Mouse (Mus musculus) T-cell, adult 2 months (primary cell): ENCODE data around the gene Zfp651.

Source experiments
- DNase-seq: peaks from one replicate; pipeline ENCODE4 v3.0.0; 2022; ENCODE audit warnings: low spot score

Gene Zfp651

DNA sequence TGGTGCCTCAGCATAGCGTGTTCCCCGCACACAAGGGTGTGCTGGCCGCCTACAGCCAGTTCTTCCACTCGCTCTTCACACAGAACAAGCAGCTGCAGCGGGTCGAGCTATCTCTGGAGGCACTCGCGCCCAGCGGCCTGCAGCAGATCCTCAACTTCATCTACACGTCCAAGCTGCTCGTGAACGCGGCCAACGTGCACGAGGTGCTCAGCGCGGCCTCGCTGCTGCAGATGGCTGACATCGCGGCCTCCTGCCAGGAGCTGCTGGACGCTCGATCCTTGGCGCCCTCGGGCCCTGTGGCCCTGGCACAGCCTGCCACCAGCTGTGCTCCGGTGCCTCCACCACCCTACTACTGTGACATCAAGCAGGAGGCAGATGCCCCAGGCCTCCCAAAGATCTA, 3.6 kb downstream of the Zfp651 start:
- DNase-seq: no peak

DNA sequence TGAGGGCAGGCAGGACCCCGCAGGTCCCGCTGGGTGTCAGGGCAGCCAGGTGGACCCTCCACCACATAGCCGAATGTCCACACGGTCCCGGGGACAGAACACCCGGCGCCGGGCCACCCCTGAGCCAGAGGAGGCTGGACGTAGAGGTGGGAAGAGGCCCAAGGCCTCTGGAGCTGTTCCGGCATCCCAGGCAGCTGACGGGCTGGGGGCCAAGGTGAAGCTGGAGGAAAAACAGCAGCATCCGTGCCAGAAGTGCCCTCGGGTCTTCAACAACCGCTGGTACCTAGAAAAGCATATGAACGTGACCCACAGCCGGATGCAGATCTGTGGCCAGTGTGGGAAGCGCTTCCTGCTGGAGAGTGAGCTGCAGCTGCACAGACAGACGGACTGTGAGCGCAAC, 4.6 kb downstream of the Zfp651 start:
- DNase-seq: no peak

DNA sequence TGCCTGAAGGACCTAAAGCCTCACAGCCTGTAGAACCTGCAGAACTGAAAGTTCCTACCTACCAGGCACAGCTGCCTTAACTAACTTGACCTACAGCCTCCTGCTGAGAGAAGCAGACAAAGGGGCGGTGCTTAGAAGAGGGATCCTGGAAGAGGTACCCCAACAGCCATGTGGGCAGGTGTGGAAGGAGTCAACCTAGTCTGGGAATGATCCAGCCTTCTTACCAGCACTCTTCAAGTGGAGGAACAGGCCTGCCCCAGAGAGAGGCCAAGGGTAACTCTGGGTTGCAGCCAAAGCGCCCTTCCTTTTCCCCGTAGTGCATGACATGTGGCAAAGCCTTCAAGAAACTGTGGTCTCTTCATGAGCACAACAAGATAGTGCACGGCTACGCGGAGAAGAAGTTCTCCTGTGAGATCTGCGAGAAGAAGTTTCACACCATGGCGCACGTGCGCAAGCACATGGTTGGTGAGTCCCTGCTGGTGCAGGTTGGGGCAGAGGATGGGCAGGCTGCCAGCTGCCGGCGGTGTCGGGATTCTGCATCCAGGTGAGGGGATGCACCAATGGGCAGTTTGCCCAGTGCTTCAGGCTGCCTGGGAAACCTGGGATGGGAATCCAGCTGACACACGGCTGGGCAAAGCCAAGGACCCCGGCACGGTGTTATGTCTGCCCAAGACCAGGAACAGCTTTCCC, 6.2 kb downstream of the Zfp651 start:
- no peak for DNase-seq

DNA sequence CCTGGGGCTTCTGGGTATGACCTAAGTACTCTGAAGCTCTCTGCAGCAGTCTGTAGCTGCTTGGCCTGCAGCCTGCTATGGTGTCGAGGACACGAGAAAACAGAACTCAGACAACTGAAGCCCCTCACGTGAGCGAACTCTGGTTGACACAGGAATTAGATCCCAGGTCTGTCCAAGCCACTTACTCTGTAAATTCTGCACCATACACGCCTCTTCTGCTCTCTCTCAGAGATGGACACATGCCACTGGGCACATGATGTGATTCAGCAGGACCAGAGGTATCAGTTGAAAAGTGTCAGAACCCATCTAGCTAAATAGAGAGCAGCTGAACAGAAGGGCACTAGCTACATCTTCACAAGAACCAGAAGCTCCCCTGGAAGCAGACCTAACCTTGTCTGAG, 13.3 kb downstream of the Zfp651 start:
- DNase-seq: no peak

DNA sequence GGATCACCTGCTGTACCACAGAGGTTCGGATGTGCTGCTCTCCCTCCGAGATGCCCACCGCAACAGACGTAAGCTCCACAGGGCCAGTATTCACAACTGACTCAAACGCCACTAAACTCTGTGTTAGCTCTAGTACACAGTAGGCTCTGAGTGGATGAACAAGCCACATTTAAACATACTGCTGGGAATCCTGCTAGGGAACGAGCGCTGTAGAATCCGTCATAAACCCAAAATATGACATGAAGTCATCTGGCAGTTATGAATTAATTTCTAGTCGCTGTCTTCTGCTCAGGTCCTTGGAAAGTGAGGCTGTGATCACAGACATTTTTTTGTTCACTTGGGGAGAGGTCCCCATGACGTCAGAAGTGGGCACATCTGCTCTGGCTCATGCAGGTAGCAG, 16.8 kb downstream of the Zfp651 start:
- DNase-seq: no peak

DNA sequence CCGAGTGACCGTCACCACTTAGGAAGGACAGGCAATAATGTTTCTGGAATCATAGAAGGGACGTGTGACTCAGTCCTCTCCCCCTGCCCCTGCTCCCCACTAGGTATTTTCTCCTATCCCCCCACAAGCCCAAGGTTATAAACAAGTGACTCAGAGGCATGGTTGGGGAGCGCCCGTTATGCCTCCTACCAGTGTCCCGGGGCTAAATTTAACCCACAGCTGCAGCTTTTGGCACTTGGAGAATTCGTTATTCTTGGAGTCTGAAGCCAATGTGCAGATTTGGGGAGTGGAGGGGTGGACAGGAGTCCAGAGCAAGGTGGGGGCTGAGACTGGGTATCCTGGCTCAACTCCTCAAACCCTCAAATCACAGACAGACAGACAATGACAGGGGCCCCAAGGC, 17.4 kb downstream of the Zfp651 start:
- DNase-seq: no peak

DNA sequence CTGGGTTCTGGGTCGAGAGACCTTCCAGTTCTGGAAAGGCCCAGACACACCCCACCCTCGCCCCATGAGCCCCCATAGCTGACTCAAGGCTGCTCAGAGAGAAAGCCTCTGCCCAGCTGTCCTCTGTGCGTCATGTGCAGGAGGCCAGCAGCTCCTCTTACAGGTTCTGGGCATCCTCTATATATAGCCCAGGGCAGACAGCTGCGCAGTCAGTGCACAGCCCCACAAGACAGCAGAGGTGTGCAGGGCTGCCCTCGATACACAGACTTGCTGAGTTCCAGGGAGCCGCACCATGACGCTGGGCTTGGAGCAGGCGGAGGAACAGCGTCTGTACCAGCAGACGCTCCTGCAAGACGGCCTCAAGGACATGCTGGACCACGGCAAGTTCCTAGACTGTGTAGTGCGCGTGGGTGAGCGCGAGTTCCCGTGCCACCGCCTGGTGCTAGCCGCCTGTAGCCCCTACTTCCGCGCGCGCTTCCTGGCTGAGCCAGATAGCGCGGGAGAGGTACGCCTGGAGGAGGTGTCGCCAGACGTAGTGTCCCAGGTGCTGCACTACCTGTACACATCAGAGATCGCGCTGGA, 18.4 kb downstream of the Zfp651 start, which contains the start of gene Klhl40:
Gene Klhl40 (plus strand): TSS at position 124 of the 582 bp plus-strand sequence.
- no peak for DNase-seq

DNA sequence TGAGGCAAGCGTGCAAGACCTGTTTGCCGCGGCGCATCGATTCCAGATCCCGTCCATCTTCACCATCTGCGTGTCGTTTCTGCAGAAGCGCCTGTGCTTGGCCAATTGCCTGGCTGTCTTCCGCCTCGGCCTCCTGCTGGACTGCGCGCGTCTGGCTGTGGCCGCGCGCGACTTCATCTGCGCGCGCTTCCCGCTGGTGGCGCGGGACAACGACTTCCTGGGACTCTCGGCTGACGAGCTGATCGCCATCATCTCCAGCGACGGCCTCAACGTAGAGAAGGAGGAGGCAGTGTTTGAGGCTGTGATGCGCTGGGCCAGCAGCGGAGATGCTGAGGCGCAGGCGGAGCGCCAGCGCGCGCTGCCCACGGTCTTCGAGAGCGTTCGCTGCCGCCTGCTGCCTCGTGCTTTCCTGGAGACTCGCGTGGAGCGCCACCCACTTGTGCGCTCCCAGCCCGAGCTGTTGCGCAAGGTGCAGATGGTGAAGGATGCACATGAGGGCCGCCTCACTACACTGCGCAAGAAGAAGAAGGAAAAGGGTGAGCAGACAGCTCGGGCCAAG, 19.0 kb downstream of the Zfp651 start:
- no peak for DNase-seq

DNA sequence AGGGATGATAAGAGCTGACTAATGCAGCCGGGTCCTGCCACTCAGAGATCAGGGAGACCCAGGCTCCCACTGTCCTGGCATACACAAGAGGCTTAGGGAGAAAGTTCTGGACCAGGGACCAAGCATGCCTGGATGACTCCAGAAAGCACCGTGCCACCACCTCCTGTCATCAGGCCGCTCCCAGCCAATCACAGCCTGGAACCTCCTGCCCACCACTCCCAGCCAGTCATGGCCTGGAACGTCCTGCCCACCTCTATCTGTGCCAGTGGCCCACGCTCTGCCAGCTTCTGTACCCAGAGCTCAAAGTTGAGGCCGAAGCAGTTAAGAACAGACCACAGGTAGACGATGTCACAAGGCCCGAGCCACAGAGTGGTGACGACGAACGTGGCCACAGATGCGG, 25.7 kb downstream of the Zfp651 start:
- no peak for DNase-seq

DNA sequence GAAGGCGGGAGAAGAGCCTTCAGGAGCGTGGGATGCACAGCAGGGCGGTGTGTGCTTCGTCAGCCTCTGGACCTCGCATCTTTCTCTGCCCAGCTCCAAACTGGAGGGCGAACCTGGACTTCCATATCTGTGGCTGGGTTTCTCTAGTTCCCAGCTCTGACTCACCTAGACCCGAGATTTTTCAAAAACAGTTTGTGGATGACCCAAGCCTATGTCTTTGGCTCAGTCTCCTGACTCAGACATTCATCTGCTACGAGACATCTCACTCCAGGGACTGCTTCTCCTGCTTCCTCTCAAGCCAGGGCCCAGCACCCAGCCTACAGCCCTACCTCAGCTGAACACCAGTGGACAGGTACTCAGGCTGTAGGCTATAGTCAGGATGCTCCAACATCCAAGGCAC, 26.1 kb downstream of the Zfp651 start:
- DNase-seq: no peak

DNA sequence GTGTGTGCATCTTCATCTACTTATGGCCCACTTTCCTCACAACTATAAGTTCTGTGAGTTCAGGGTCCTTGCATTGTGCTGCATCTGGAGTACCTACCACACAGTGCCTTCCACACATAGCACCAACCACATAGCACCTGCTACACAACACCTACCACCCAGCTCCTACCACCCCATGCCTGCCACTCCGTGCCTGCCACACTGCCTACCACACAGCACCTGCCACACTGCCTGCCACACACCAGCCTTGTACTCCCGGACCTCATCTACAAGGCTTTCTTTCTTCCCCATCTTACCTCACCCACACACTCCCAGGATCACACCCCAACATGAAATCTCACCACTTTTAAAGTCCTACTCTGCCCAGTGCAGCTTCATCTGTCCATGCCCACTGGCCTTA, 27.2 kb downstream of the Zfp651 start:
- DNase-seq: no peak

DNA sequence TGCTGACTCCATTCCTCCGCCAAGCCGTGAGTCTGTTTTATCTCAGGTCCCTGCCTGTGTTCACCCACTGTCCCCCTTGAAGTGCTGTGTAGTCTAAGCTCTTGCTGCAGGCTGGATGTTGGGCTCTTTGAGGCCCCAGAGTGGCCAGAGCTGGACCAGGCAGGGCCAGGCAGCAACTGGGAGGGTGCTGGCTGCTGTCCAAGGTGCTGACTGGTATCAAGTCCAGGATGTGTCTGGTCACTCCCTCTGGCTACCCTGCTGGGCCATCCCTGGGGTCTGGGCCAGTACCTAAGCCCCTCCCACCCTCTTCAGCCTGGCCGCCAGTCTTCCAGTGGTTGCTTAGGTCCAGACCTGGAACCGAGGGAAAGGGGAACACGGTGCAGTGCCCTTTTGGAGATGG, 32.1 kb downstream of the Zfp651 start:
- no peak for DNase-seq

DNA sequence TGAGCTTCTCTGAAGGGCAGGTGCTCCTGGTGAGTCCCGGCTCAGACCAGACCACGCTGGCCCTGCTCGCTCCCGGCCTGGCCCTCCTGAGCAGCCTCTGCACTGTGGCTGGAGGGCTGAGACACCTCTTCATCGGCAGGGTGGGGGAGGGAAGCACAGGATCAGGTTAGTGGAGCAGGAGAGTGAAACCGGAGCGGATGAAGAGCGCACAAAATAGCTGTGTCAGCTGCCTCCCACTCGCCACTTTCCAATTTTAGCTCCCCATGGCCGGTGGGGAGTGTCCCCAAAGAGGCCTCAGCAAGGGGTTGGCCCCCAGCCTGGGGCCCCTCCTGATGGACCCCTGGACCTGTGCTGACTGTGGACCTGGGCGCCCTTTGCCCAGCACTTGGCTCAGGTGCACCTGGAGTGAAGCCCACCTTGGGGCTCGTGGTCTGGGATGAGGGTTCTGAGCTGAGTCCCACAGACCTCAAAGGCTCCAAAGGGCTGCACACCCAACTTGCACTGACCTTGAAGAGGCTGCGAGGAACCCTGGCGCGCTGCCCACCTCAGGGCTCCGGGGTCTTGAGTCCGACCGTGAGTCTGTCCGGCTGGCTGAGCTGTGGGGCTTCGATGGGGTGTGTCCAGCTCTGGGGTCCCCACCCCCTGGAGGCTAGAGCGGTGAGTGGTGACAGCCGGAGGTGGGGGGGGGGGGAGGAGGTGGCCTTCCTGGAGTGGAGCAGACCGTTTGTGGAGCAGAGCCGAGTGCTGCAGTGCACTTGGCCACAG, 32.8 kb downstream of the Zfp651 start, which contains the start of gene Hhatl:
Gene Hhatl (minus strand): TSS at position 751 of the 765 bp plus-strand sequence.
- no peak for DNase-seq

DNA sequence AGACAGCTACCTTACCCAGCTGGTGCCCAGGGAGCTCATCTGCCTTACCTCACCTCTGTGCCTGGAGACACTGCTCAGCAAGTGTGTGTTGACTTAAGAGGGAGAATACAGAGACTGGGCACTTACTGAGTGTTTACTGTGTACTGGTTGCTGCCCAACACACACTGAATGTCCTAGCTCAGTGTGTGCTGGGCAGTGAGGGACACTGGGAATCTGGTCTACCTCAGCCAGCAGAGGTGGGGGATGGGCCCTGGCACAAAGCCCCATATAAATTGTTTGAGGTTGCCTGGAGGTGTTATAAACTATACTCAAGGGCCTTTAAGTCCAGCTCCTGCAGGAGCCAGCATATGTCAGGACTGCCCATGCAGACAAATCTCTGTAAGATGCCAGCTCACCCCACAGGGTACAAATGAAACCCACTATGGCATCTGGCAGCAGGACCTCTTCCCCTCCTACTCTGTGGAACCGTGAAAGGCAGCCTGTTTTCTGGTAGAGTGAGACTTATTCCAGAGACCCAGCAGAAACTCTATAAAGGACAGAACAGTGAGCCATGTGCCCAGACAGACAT, 35.9 kb downstream of the Zfp651 start:
- DNase-seq: no peak

DNA sequence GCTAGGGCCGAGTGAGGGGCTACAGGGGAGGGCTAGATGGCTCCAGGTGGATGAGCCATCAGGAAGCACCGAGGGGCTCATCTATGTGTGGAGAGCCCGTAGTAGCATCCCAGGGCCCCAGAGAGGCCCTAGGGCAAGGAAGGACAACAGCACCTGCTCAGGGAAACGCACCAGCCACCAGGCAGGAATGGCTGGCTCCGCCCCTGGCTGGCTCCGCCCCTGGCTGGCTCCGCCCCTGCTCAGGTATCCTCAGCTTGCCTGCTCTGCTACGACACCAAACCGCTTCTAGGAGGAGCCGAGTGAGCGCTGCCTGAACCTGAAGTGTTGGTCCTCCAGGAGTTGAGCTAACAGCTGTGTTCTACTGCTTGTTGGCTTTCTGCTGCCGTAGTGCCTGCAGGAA, 38.6 kb downstream of the Zfp651 start:
- no peak for DNase-seq

DNA sequence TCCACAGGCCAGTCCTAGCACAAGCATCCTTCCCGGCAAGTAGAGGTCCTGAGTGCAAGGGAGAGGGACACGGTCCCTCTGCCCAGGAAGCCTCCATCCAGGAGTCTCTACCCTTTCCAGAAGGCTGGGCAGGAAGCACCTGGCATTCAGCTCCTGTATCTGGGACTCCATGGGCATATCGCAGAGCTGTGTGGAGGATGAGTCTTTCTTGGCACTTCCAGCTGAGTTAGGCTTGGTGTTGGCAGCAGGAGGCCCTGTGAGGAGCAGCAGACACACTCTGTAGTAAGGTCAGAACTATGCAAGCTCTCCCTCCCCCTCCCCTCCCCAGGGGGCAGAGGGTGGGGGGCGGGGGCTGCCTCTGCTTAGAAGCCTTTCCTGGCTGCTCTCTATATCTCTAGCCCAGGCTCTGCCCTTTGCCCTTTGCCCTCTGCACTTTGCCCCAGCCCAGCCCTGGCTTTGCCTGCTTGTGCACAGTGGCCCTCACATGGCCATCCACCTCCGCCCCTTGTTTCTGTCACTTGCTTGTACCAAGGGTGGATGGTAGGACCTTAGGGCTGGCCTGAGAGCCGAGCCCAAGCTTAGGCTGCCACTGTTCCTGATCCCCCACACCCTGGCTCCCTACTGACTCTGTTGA, 39.9 kb downstream of the Zfp651 start:
- DNase-seq: no peak

DNA sequence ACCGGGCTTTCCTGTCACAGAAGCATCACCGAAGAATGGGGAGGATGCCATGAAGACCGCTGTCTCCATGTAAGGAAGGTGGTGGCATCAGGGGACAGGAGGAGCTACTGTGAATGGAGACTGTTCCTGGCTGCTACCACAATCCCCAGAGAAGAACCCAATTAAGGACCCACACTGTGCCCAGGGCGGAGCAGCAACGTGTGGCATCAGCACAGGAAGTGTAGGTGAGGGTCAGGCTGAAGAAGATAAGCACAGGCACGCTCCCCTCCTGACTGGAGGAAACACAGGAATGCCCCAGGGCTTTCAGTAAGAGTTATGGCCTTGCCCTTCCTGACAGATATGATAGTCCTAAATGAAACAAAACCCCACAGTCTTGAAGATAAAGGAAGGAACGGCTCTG, 43.6 kb downstream of the Zfp651 start:
- no peak for DNase-seq

DNA sequence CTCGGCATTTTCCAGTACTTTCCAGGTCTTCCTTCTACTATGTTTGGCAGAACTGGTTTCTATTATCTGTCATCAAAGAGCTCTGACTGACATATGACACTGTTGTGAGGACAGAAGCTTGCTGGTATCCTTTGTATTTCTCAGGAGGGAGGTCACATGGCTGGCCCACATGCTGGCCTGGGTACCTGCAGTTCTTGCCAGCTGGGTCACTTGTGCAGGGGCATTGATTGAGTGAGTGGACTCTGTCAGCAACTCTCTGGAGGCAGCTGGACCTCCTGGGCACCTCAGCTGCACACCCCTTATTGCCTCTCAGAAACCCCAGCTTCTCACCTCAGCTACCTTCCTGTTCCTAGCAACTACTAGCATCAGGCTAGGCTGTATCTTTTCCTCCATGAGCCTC, 48.4 kb downstream of the Zfp651 start:
- DNase-seq: no peak

DNA sequence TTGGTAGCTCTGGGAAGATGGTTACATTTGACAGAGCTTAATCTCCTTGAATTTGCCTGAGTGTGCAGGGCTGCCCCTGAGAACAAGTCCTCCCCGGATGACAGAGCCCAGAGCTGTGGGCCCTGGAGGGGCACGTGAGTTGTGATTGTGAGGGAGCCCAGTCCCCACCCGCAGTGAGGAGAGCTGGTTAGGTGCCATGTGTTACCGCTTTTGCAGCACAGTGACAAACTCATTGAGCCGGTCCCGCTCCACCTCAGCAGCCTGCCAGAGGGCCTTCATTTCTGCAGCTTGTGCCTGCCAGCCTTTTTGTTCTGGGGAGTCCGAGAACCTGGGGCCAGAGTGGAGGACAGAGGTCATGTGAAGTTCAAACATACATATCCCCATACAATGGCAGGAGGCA, 48.8 kb downstream of the Zfp651 start:
- DNase-seq: no peak

DNA sequence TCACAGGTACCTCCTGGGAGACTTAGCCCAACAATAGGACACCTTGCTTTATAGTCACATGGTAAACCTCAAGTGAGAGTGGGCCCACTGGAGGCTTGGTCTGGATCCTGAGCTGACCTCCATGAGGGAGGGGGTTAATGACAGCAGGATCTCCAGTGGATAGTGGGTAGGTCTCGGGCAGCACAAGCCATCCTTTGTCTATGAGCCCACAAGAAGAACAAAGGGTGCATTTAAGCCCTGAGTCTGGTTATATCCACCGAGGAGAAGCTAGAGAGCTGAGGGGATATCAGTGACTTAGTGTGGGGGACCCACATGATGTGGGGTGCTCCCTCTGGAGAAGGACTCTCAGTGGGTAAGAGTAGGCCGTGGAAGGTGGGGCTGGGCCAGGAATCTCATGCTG, 49.4 kb downstream of the Zfp651 start:
- DNase-seq: no peak

DNA sequence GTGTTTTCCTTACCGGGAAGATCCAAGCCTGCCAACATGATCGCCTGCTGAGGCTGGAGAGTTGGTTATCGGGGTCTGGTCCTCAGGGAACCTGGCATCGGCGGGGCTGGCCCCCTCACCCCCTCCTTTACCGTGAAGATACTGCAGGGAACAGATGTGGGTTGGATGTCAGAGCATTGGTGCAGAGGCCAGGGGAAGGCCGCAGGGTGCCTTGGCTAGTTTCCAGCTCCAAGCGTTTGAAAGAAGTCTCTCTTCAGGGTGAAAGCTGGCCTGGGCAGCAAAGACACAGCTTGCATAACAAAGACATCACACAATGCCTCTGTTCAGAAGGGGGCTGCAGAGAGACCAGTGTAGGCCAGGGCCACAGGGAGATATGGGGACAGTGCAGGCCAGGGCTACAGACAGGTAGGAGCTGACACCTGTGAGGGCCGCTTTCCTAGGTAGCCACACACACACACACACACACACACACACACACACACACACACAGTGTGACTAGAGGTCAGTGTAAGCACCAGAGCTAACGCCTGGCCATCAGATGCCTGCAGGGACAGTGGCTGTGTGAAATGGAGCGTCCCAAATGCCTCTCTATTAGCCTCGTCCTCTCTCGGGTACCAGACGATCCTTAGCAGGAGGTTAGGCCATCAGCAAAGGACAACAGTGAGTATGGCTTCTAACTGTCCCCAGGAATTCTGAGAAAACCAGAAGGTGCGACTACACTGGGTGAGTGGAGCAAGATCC, 51.1 kb downstream of the Zfp651 start:
- no peak for DNase-seq

DNA sequence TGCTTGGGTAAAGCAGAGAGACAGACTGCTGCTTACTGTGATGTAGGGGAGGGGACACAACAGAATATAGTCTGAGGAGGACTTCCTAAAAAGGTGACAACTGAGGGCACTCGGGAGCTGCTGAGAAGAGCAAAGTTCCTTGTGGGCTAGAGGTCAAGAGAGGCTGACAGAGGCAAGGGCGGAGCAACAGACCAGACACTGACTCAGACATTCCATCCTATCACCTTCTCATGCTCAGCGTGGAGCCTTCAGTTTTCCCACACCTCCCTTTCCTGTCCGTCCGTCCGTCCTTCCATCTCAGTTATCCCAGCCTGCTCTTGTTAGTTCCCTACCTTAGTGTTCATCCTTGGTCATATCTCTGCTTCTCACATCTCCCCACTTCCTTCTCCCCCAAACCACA, 56.1 kb downstream of the Zfp651 start:
- DNase-seq: no peak
